Mouse (Mus musculus): ENCODE results near the gene Col25a1.
A peak's percentile ranks its signal among the peaks of the same experiment; 100 is the strongest.

Gene Col25a1

DNA sequence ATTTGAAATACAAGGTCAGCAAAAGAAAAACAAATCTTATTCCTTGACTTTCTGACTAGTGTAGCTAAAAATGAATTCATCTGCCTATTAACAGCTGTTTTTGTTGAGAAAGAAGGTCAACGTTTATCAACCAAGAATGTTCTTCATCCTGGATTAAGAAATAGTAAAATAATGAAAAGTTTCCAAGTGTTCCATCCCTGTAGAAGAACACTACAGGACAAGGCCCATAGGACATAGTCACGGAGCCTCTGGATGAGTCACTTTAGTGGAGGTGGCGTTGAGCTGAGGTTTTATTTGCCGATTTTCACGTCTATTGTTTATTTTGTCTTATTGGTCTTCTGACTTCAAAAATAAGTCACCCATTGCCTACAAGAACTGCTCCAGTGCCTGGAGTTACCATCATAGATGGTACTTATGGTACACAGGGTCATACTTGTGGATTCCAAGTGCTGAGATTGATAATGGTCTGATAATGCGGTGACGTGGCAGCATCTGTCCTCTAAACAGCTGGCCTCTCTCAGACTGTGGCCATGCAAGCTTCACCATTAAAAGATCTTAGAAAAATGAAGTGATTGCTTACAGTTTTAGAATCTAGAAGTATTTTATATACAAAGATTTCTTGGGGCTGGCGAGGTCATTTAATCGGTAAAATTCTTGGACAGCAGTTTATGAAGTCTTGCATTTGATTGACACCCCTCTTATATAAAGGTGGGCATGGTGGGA, 198.7 kb downstream of the Col25a1 start:
- DNase-seq, result no peak

GRCm38 (mm10) chr3:130330556-130330950, 199.3 kb downstream of the Col25a1 start:
- DNase-seq, result no peak

DNA sequence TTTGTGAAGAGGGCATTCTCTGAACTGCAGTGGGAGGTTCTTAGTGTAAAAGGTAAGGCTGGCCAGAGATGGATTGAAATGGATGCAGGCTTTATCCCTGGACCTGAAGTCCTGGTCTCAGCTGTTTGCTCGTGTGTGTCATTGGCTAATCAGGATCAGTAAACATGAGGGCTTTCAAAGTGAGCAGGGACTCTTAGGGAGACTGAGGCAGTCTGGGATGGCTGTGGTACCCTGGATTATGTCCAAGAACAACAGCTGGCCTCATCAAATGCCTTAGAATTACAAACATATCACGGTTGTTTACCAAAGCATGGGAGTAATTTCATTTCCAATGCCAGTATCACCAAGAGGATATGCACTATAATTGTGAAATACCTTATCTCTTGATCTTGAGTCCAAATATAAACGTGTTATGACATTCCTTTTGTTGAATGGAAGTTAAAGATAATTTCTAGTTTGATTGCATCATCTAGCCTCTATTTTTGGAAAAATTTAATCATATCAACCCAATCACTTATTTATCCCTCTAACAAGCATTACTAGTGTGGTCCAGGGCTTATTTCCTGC, 201.1 kb downstream of the Col25a1 start:
- no peak for DNase-seq

DNA sequence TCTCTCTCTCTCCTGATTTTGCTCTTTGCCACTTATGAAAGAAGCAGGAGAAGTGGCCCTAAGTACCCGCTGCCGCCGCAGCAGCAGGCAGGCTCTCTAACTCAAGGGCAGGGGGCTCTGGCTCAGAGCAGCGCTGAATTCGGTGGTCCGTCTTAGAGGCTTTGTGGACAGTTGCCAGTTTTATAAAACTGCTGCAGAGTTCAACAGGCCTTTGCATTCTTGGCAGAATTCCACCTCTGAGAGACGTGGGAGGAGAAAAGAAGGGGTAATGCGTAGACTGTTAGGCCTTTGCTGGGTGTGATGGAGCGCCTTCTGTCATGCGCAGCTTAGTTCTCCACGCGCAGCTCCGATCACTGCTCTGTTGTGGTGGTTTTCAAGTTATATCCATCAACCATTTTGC, 206.6 kb downstream of the Col25a1 start:
- peak; percentile 32 for DNase-seq

DNA sequence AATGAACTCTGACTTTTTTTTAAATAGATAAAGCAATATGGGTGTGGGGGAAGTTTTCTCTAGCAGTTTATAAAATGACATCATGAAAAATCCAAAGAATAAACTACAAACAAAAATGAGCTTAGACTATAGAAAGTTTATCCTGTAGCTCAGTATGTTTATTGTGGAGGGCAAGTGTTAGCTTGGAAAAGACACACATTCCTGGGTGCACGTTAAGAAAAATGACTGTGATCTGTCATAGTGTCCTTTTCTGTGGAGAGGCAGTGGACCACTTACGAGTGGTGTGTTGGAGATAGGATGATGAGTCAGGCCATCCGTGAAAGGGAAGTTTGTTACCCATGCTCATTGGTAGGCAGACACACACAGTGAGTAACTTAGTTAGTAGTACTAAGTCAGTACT, 207.1 kb downstream of the Col25a1 start:
- no peak for DNase-seq

DNA sequence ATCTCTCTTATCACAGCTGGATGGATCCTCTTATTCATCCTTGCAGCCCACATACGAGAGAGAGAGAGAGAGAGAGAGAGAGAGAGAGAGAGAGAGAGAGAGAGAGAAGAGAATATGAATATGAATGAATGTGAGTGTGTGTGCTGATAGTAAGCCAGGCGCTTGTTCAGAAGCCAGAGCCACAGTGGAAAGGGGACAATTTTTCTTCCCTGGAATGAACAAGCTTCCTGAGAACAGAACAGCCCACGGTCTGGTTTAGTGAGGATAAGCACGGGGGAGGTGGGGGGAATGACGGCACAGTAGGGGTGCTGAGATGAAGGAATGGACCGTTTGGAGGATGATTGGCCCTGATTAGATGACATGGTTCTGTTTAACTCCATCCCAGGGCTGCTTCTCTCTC, 218.9 kb downstream of the Col25a1 start:
- no peak for DNase-seq

DNA sequence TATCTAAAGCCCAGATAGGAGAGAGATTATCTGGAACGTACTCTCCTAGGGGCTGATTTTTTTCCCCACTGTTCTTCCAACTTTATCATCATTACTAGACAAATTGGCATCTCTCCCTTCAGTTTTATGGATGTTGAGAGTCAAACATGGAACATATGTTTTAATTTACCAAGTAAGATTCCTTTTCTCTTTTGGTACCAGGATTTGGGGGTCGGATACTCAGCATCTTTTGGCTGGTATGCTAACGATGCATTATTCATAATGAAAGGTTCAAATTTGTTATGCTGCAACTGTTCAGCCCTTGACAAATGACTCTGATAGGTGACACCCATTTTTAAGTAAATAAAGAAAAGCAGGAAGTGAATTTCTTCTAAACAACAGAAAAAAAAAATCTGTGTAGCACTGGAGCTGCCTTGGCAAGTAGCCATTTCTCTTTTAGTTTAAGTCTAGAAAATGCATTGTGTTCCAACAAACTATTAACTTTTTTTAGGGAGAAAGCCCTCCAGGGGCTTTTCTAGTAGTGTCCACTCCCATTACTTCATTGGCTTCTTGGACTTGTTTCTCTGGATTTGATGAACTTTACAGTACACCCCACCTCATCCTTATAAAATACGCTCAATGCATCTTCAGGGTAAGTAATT, 223.2 kb downstream of the Col25a1 start:
- no peak for DNase-seq

DNA sequence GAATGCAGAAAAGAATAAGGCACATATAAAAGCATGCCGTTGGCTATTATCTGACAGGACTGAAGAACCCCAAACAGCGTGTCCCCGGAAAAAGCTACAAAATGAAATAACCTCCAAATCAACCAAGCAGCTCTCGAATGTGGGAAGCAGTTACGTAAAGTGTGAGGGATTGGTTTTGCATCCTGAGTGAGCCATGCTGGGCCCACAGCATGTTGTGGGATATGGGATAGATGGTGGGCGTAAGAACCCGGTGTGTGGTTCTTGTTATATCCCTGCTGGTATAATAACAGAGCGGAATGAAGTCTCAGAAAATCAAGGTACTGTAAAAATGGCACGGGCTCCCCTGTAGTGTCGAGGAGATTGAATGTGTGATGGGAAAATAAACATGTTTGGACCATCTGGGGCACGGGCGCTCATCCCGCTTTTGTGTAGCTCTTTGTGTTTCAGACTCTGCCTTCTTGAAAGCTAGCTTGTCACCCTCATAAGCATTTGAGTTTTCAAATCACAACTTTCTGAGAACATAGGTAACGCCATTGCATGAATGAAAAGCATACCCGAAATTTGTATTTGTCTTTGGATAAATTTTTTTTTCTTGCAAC, 225.4 kb downstream of the Col25a1 start:
- DNase-seq, result no peak

DNA sequence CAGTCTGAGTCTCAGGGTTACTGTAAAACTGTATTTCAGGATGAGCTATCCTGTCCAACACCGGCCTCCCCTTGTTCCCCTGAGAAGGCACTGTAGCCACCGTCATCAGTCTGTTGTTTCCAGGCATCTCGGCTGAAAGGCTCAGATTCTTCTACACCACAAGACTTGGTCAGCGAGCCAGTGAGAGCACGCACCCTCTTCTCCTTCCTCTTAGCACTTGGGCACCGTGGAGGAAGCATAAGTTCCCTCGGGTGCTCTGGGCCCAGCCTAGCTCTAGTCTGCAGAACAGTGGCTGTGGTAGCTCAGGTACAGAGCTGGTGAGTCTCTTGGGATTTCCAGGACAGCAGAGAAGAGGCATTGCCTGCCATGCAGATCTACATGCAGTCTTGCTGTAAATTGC, 229.5 kb downstream of the Col25a1 start:
- no peak for DNase-seq

DNA sequence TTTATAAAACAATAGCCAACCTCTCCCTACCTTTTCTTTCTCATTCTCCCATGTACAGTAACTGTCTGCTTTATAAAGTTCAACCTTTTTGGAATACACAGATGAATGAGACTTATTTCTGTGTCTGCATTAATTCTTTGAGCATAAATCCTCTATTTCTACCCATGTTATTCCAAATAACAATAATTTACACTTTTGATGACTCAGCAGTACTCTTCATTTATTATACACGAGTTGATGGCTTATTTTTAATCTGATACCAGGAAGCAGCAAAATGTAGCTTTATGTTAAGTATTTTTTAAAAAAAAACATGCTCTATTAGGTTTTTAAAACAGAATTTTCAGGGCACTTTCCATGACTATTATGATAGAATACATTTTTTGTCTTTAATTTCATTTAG, 230.6 kb downstream of the Col25a1 start:
- no peak for DNase-seq

GRCm38 (mm10) chr3:130362797-130363367, 231.6 kb downstream of the Col25a1 start:
- no peak for DNase-seq

GRCm38 (mm10) chr3:130366917-130367610, 235.8 kb downstream of the Col25a1 start:
- no peak for DNase-seq

GRCm38 (mm10) chr3:130368352-130368751, 237.1 kb downstream of the Col25a1 start:
- DNase-seq, result no peak

DNA sequence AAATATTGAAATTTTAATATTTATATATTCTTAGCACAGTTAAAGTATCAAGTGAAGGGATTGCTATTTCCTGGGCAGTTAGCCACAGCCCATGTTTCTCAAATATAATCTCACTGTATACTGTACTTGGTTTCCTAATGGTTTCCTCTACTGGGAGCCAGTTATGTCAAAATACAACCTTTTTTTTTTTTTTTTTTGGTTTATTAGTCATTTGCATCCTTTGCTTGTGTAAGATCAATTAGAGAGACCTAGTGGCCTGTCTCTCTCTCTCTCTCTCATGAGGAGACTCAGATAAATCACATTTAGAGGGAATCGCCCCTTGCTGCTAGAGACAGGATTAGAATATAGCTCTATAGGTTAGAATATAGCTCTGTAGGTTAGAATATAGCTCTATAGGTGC, 237.8 kb downstream of the Col25a1 start:
- DNase-seq, result no peak

GRCm38 (mm10) chr3:130370167-130370566, 238.9 kb downstream of the Col25a1 start:
- no peak for DNase-seq

GRCm38 (mm10) chr3:130373145-130373544, 241.8 kb downstream of the Col25a1 start:
- DNase-seq, result no peak

DNA sequence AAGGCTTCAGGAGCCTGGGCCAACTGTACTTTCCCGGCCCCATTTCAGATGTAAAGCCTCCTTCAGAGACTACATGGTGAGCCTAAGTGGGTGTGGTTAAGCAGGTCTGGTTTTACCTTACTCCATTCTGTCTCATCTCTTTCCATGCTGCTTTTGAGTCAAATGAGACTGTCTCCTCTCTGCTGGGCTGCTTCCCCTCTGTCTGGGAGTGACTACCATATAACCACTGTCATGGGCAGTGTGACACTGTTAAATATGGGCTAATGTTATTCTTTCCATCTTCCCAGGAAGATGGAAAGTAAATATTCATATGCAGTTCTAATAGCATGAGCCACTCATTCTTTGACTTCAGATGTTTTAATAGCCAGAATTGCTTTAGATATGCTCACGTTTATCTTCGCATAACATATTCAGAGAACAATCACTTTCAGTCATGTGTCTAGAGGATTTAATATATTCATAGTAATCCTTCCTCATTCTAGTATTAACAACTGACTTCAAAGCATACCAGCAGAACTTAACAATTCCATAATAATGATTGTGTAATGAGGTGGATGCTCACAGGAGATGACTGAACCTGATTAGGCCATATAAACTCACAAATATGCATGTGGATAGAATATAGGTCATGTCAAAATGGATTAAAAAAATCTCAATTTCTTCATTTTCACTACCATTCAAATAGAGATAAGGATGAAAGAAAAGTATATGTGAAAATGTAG, 243.5 kb downstream of the Col25a1 start:
- DNase-seq, result no peak

DNA sequence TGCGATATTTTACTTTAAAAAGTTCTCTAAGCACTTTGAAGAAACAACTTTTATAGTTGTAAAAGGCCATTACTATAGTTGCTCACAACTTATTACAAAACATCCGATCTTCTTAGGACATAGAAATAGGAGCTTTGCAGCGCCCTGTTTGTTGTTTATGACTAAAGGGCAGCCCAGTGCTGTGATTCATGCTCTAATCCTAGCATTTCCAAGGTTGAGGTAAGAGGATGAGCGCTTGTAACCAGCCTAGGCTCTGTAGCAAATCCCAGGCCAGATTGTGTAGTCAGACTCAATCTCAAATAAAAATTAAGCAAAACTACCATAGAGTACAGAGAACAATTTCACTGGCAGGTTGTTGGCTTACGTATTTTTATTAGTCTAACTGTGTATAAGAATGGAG, 246.5 kb downstream of the Col25a1 start:
- DNase-seq, result no peak

- no peak for DNase-seq
Observed at GRCm38 (mm10) chr3:130378626-130379025, 247.3 kb downstream of the Col25a1 start.

DNA sequence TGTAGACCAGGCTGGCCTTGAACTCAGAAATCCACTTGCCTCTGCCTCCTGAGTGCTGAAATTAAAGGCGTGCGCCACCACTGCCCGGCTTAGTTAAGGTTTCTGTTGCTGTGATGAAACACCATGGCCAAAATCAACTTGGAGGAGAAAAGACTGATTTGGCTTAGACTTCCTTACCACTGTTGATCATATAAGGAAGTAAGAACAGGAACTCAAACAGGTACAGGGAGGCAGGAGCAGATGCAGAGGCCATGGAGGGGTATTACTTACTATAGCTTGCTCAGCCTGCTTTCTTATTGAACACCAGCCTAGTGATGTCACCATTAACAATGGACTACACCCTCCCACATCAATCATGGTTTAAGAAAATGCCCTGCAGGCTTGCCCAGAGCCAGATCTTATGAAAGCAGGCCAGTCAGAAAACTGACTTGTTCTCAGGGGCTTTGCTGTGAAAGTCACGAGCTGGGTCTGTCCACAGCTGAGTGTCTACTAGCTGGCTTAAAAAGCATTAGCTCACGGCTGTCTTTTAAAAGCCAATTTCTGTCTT, 249.1 kb downstream of the Col25a1 start:
- no peak for DNase-seq

GRCm38 (mm10) chr3:130381691-130382090, 250.4 kb downstream of the Col25a1 start:
- DNase-seq, result no peak

DNA sequence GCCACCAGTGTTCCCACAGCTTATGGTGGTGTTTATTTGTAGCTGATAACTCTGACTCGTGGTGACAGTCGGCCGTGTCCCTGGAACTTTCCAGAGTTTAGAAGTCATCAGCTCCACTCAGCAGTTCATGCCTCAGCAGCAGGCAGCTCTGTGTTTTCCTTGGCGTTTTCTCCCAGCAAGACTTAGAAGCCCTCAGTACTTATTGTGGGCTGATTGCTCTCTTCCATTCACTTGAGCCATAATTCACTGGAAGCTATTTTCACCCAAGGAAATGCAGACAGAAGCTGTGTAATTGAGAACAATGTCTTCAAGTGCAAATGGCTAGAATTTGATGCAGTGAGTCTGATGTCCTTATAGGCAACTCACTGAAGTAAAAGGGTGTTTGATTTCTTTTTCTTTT, 254.6 kb downstream of the Col25a1 start:
- no peak for DNase-seq
